Mouse (Mus musculus) embryo, embryonic 10.5 days (tissue): ENCODE results near the gene Tmem215.

Source experiments
- DNase-seq: peaks from one replicate; pipeline ENCODE4 v3.0.0-alpha.2; 2015; ENCODE audit warnings: low spot score

The Tmem215 gene

GRCm38 (mm10) chr4:40471880-40472279, at the start of gene Tmem215:
TSS of gene Tmem215 (plus strand) at chr4:40472180.
- no peak for DNase-seq

- DNase-seq: no peak
Observed at GRCm38 (mm10) chr4:40431916-40432315, 40.1 kb upstream of the Tmem215 start.

DNA sequence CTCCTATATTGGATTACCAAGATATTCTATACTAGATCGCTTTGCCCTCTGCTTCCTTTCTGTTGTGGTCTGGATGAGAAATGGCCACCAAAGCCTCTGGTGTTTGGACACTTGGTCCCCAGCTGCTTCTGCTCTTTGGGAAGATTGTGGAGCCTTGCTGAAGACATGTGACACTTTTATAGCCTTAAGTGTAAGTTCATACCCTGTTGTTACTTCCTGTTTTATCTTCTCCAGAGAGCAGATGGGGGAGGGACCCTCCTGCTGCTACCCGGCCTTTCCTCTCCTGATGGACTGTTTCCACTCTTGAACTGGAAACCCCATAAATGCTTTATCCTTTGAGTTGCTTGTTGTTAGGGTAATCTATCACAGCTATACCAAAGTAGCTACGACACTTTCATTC, 38.6 kb upstream of the Tmem215 start:
- DNase-seq: no peak

- DNase-seq: no peak
Observed at GRCm38 (mm10) chr4:40434388-40434787, 37.6 kb upstream of the Tmem215 start.

- DNase-seq: no peak
Observed at GRCm38 (mm10) chr4:40443565-40443964, 28.4 kb upstream of the Tmem215 start.

DNA sequence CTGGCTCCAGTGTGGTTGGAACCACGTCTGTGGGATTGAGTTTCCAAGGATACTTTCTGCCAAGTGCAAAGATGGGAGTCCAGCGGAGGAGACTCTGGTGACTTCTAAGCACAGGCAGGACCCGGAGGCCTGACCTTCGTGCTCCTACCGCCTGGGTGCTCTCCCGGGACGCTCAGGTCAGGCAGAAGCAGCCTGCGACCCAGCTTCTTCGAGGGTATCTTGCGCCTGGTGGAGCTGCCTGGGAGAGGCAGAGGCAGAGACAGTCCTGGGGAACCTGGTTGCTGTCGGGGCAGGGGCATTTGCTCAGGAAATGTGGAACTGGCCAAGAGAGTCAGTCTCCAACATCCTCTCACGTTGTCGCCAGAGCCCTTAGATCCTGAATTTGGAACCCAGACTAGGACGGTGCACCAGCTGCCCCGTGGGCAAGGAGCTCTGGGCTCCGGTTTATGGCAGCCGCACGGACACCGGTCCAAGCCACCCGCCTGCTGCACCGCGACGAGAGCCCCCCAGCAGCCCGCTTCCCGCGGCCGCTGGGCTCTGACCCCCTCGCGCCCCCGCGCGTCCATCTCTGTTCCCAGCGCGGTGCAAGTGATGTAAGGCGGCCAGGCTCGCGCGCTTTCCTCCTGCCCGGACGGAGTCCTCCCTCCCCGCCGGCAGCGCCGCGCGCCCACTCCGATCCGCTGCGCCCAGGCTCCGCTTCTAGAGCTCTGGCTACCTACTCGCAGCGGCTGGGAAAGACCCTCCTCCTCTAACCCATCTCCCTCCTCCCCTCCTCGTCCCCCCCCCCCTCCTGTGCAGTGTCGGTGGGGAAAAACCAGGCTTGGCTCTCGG, 935 bp downstream of the Tmem215 start:
- DNase-seq: peak; percentile 77

DNA sequence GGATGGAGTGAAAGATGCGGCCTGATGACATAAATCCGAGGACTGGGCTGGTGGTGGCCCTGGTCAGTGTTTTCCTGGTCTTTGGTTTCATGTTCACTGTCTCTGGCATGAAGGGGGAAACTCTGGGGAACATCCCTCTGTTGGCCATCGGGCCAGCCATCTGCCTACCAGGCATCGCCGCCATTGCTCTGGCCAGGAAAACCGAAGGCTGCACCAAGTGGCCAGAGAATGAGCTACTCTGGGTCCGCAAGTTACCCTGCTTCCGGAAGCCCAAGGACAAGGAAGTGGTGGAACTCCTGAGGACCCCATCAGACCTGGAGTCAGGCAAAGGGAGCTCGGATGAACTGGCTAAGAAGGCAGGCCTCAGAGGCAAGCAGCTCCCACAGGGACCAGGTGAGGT, 1.9 kb downstream of the Tmem215 start:
- no peak for DNase-seq

- no peak for DNase-seq
Observed at GRCm38 (mm10) chr4:40477963-40478362, 6.0 kb downstream of the Tmem215 start.

DNA sequence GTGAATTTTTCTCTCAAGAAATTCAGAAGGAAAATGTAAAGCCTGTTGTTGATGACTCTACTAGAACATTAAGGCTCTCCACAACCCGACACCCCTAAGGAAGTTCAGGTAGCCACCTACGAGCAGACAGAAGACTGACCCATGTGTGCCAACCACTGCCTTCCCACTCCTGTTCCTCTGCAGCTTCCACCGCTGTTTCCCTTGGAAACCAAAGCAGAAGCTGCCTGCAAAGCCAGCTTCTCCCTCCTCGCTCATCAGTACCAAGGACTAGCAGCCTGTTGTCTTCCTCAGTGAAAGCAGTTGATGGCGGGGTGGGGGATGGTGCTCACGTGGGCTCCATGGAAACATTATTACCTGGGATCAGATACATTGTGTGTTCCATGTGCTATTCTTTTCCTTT, 14.6 kb downstream of the Tmem215 start:
- DNase-seq: no peak

DNA sequence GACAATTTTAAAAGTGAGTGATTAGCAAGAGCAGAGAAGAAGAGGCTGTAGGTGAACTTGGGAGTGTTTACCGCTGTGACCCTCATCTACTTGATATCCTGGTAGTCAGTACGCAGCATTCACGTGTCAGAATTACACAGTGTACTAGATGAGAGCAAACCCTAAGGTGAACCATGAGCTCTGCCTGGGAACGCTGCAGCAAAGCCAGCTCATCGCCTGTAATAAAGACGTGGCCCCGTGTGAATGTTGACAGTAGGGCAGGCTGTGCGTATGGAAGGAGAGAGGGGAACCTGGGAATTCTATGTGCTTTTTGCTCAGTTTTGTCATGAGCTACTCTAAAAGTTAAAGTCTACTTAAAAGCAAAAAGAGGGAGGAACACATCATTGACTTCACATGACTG, 19.8 kb downstream of the Tmem215 start:
- no peak for DNase-seq

GRCm38 (mm10) chr4:40496354-40496753, 24.4 kb downstream of the Tmem215 start:
- no peak for DNase-seq

- no peak for DNase-seq
Observed at GRCm38 (mm10) chr4:40496828-40497227, 24.8 kb downstream of the Tmem215 start.

GRCm38 (mm10) chr4:40499812-40500591, 28.0 kb downstream of the Tmem215 start:
- DNase-seq: no peak

DNA sequence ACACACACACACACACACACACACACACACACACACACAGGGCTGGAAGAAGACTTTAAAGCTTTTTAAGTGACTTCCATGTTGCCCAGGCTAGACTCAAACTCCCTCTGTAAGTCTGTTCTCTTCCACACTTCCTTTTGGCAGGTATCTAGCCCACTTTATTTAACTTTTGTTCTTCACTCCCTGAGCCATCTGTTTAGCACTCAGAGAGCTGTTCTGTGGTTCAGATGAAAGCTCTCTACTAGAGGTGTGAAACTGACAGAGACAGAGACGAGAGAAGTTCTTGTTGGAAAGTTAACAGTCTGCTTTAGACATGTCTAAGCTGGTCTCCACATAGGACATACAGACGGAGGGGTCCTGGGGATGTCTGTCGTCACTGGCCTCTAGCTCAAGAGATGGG, 30.5 kb downstream of the Tmem215 start:
- DNase-seq: no peak

DNA sequence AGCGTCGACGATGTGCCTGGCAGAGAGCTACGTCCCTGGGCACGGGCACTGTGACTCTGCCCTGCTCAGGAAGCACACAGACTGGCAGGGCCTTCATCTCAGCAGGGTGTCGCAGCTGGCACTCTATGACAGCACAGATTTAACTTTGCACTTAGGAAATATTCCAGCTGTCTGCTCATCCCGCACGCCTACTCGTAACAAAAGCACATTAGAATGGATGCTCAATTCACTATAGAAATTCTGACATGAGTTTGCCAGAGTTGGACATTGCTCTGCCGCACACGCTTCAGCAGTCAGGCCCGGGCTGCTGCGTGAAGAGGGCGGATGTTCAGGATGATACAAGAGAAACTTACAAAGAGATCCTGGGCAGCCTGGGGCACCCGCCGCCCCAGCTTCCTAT, 37.6 kb downstream of the Tmem215 start:
- DNase-seq: no peak

- no peak for DNase-seq
Observed at GRCm38 (mm10) chr4:40513235-40513634, 41.3 kb downstream of the Tmem215 start.

- no peak for DNase-seq
Observed at GRCm38 (mm10) chr4:40518545-40519324, 46.8 kb downstream of the Tmem215 start.
